Mouse (Mus musculus) limb, embryonic 14.5 days (tissue): ENCODE data around the gene Galnt18. TPM values are rescaled to one million over a fixed set of nuclear protein-coding genes. Genes with fewer than 3 reads are reported as not detected.

ENCODE experiments used
- ATAC-seq: fragments of 200-750 bp; cut with Nextera tagmentation; 2 replicates; pipeline ENCODE4 v1.8.0; 2017; ENCODE audit warnings: low read depth, moderate number of reproducible peaks, moderate TSS enrichment; ENCODE audit not compliant: low FRiP score
- DNase-seq: peaks from one replicate; pipeline ENCODE4 v3.0.0-alpha.2; 2015; ENCODE audit warnings: low spot score
- H3K27ac ChIP-seq: fragments of 300-500 bp; sonication (generic); replicated peaks from 2 replicates; pipeline ENCODE4 v1.5.1; 2014; ENCODE audit warnings: low read depth, mild to moderate bottlenecking, low read length, moderate library complexity, mixed read lengths
- H3K27me3 ChIP-seq: fragments of 300-500 bp; sonication (generic); 2 replicates; pipeline ENCODE4 v1.6.1; 2014; ENCODE audit warnings: low read length, mixed read lengths; ENCODE audit not compliant: control insufficient read depth, insufficient read depth
- H3K36me3 ChIP-seq: fragments of 300-500 bp; sonication (generic); 2 replicates; pipeline ENCODE4 v1.6.1; 2014; ENCODE audit warnings: mild to moderate bottlenecking, low read length, moderate library complexity, mixed read lengths; ENCODE audit not compliant: control insufficient read depth, insufficient read depth
- H3K4me1 ChIP-seq: fragments of 300-500 bp; sonication (generic); 2 replicates; pipeline ENCODE4 v1.6.1; 2014; ENCODE audit warnings: antibody characterized with exemption, low read length, mixed read lengths; ENCODE audit not compliant: control insufficient read depth, insufficient read depth
- H3K4me2 ChIP-seq: fragments of 300-500 bp; sonication (generic); replicated peaks from 2 replicates; pipeline ENCODE4 v1.6.1; 2014; ENCODE audit warnings: low read depth, mild to moderate bottlenecking, low read length, moderate library complexity; ENCODE audit not compliant: severe bottlenecking
- H3K4me3 ChIP-seq: fragments of 300-500 bp; sonication (generic); replicated peaks from 2 replicates; pipeline ENCODE4 v1.5.1; 2014; ENCODE audit warnings: low read length
- H3K9ac ChIP-seq: fragments of 300-500 bp; sonication (generic); 2 replicates; pipeline ENCODE4 v1.6.1; 2014; ENCODE audit warnings: mild to moderate bottlenecking, low read depth, low read length, moderate library complexity; ENCODE audit not compliant: severe bottlenecking
- H3K9me3 ChIP-seq: fragments of 300-500 bp; sonication (generic); 2 replicates; pipeline ENCODE4 v1.6.1; 2016; ENCODE audit warnings: low read length; ENCODE audit not compliant: control insufficient read depth
- POLR2A ChIP-seq: fragments of 200-500 bp; IDR thresholded peaks from 2 replicates; pipeline ENCODE4 v1.8.0; 2012; ENCODE audit warnings: inconsistent platforms, mild to moderate bottlenecking, moderate library complexity, borderline replicate concordance; ENCODE audit not compliant: insufficient read depth, insufficient read length; ENCODE audit errors: extremely low read depth
- WGBS: fragments of 180-500 bp; shearing (Covaris S2); extraction: QIAGEN DNeasy Blood & Tissue Kit; methylation state at CpG from one replicate; pipeline ENCODE4 v1.1.7; 2014; 5-methylcytosine and 5-hydroxymethylcytosine counted together
- polyA plus RNA-seq, 2 experiments: library from polyadenylated mRNA; depleted of rRNA in 1 of 2; stranded (reverse) in 1 of 2; unstranded in 1 of 2; fragments of >200 nt; fragmentation: Nextera tagmentation in 1 of 2; extraction: Ambion mirVana in 1 of 2; gene quantifications; 2 replicates each; pipeline versions ENCODE4 v1.2.1 to v1.2.3; 2012 to 2014

Gene Galnt18
- polyA plus RNA-seq, 2 experiments = 19.1 to 24.7 TPM

- Histone ChIP-seq H3K4me1 (peaks cover 6% of the 10 kb centered on the region; the same call in 1 of the 2 replicates), H3K27ac (no peak overlapping the region), H3K36me3 (no peaks in the 10 kb centered on the region), H3K27me3 (no peaks in the 10 kb centered on the region), H3K9ac (no peak overlapping the region), H3K4me2 (no peak overlapping the region), H3K9me3 (no peaks in the 10 kb centered on the region), H3K4me3 (no peak overlapping the region)
- no peak for DNase-seq
- WGBS = 25% methylated on average over 1 of the region's 1 CpGs
- no peak for TF ChIP-seq POLR2A
- no peak for ATAC-seq
Observed at GRCm38 (mm10) chr7:111528462-111528861, 251.3 kb downstream of the Galnt18 start.

DNA sequence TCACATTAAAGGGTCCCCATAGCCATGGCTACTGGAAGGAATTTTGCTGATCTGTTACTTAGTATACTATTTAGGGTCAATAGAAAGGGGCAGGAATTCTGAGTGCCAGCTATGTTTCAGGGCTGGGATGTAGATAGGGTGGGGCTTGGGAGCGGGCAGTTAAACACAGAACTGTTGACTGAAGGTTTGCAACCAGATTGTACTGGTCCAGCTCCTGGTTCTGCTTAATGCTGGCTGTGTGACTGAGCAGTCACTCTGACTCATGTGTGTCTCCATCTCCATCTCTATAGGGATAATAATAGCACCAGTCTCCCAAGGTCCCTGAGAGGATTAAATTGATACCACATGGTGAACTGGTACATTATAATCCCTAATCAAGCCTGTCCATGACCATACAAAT is 258.9 kb downstream of the Galnt18 start:
- WGBS = 89% methylated on average over 1 of the region's 1 CpGs
- H3K36me3 ChIP-seq = no peaks in the 10 kb centered on the region
- no peak overlapping the region for H3K4me2 ChIP-seq
- no peak for ATAC-seq
- peaks cover 6% of the 10 kb centered on the region; the same call in 1 of the 2 replicates for H3K4me1 ChIP-seq
- no peak for DNase-seq
- no peak overlapping the region for H3K27ac ChIP-seq
- H3K27me3 ChIP-seq = no peaks in the 10 kb centered on the region
- no peak overlapping the region for H3K9ac ChIP-seq
- H3K4me3 ChIP-seq = no peak overlapping the region
- no peaks in the 10 kb centered on the region for H3K9me3 ChIP-seq
- no peak for TF ChIP-seq POLR2A

DNA sequence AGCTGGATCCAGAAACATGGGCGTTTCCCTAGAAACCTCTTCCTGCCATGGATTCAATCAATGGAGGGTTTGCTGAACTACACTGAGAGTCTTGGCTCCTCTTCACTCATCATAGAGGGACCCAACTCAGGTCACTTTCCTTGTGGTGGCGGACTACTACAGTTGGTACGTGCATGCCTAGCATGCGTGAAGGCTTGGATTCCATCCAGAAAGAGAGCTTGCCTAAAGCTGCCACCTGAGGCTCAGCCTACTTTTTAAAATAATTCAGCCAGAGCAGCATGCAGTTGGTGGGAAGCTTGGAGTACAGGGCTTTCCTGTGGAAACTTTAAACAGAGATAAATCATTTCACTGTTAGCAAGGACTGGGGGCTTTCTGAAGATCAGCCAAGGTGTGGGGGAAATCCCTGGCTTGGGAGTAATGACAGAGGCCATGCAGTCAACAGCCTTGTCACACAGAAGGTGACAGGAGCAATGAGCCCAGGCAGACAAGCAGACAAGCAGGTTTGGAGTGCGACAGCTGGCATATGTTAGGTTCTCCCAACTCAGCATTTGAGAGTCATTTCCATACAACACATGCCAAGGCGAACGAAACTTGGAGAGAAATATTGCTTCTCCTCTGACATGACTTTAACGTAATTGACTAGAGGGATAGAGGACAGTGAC is 261.1 kb downstream of the Galnt18 start:
- no peaks in the 10 kb centered on the region for H3K9me3 ChIP-seq
- H3K36me3 ChIP-seq = no peaks in the 10 kb centered on the region
- no peak overlapping the region for H3K27ac ChIP-seq
- H3K9ac ChIP-seq = no peak overlapping the region
- ATAC-seq (no peak), DNase-seq (no peak)
- 62% methylated on average over 8 of the region's 8 CpGs for WGBS
- no peak for TF ChIP-seq POLR2A
- no peak overlapping the region for H3K4me2 ChIP-seq
- H3K27me3 ChIP-seq = no peaks in the 10 kb centered on the region
- no peak overlapping the region for H3K4me3 ChIP-seq
- H3K4me1 ChIP-seq = no peaks in the 10 kb centered on the region

- no peaks in the 10 kb centered on the region for H3K27me3 ChIP-seq
- TF ChIP-seq POLR2A = no peak
- no peak for DNase-seq
Observed at GRCm38 (mm10) chr7:111516882-111517281, 262.9 kb downstream of the Galnt18 start.

GRCm38 (mm10) chr7:111515471-111515870 is 264.3 kb downstream of the Galnt18 start:
- WGBS = 95% methylated on average over 2 of the region's 2 CpGs
- Histone ChIP-seq H3K27ac (no peak overlapping the region), H3K27me3 (no peaks in the 10 kb centered on the region), H3K9me3 (no peaks in the 10 kb centered on the region), H3K4me3 (no peak overlapping the region), H3K4me1 (no peaks in the 10 kb centered on the region), H3K4me2 (no peak overlapping the region), H3K36me3 (no peaks in the 10 kb centered on the region), H3K9ac (no peak overlapping the region)
- no peak for TF ChIP-seq POLR2A
- no peak for DNase-seq
- ATAC-seq = no peak

More at GRCm38 (mm10) chr7:111516882-111517281, 262.9 kb downstream of the Galnt18 start:
- Histone ChIP-seq H3K4me2 (no peak overlapping the region), H3K36me3 (no peaks in the 10 kb centered on the region), H3K9me3 (no peaks in the 10 kb centered on the region), H3K27ac (no peak overlapping the region), H3K4me3 (no peak overlapping the region), H3K9ac (no peak overlapping the region), H3K4me1 (no peaks in the 10 kb centered on the region)
- 43% methylated on average over 1 of the region's 1 CpGs for WGBS
- ATAC-seq = no peak
